Mouse (Mus musculus) heart, embryonic 12.5 days (tissue): ENCODE measurements at regions not wholly inside any gene's neighbourhood (a gene's known extent, or its start where the extent isn't known, plus 50 kb on each side); places are given as distances from the start of the nearest gene placed in this dataset.

Experiments
- ATAC-seq: fragments of 200-750 bp; cut with Nextera tagmentation; 2 replicates; pipeline ENCODE4 v1.8.0; 2017; ENCODE audit warnings: moderate TSS enrichment, moderate library complexity; ENCODE audit not compliant: insufficient number of reproducible peaks, low FRiP score
- H3K27ac ChIP-seq: fragments of 300-500 bp; sonication (generic); 2 replicates; pipeline ENCODE4 v1.5.1; 2016; ENCODE audit warnings: mild to moderate bottlenecking, moderate library complexity; ENCODE audit not compliant: poor library complexity, severe bottlenecking
- H3K27me3 ChIP-seq: fragments of 300-500 bp; sonication (generic); replicated peaks from 2 replicates; pipeline ENCODE4 v1.6.1; 2016; ENCODE audit warnings: mild to moderate bottlenecking, moderate library complexity
- H3K36me3 ChIP-seq: fragments of 300-500 bp; sonication (generic); 2 replicates; pipeline ENCODE4 v1.6.1; 2016; ENCODE audit warnings: mild to moderate bottlenecking, moderate library complexity
- H3K4me1 ChIP-seq: fragments of 300-500 bp; sonication (generic); replicated peaks from 2 replicates; pipeline ENCODE4 v1.6.1; 2016; ENCODE audit warnings: mild to moderate bottlenecking
- H3K4me2 ChIP-seq: fragments of 300-500 bp; sonication (generic); 2 replicates; pipeline ENCODE4 v1.6.1; 2016; ENCODE audit warnings: mild to moderate bottlenecking, moderate library complexity
- H3K4me3 ChIP-seq: fragments of 300-500 bp; sonication (generic); 2 replicates; pipeline ENCODE4 v1.5.1; 2016; ENCODE audit warnings: mild to moderate bottlenecking
- H3K9ac ChIP-seq: fragments of 300-500 bp; sonication (generic); 2 replicates; pipeline ENCODE4 v1.6.1; 2016; ENCODE audit warnings: mild to moderate bottlenecking, moderate library complexity
- H3K9me3 ChIP-seq: fragments of 300-500 bp; sonication (generic); replicated peaks from 2 replicates; pipeline ENCODE4 v1.6.1; 2016; ENCODE audit warnings: mild to moderate bottlenecking, moderate library complexity
- WGBS: fragments of 180-500 bp; shearing (Covaris S2); methylation state at CpG from one replicate; pipeline ENCODE4 v1.1.7; 2016; 5-methylcytosine and 5-hydroxymethylcytosine counted together

DNA sequence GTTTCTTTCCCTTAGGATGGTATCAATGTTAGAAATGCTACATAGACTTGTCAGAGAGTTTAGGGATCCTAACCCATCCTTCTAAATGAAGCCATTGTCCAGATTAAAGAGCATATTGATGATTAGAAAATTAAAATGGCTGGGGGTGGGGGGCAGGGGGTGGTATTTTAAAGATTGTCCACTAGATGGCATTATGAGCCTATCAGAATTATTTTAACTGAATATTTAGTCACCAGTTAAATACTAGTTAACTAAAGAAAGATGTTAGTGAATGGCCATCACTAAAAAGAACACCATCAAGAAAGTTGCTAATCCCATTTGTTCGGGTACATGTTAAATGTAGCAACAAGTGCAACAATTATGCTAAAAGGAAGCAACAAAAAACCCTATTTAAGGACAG is 1909.6 kb upstream of the 5930422O12Rik start:
- no peak overlapping the region for H3K9ac ChIP-seq
- H3K36me3 ChIP-seq: no peaks in the 10 kb centered on the region
- no peak overlapping the region for H3K27ac ChIP-seq
- H3K9me3 ChIP-seq: no peaks in the 10 kb centered on the region
- H3K4me2 ChIP-seq: no peak overlapping the region
- ATAC-seq: no peak
- WGBS: 37% methylated on average over 1 of the region's 1 CpGs
- H3K4me1 ChIP-seq: peaks cover 8% of the 10 kb centered on the region; the same call in 1 of the 2 replicates
- H3K4me3 ChIP-seq: no peak overlapping the region
- H3K27me3 ChIP-seq: no peaks in the 10 kb centered on the region

DNA sequence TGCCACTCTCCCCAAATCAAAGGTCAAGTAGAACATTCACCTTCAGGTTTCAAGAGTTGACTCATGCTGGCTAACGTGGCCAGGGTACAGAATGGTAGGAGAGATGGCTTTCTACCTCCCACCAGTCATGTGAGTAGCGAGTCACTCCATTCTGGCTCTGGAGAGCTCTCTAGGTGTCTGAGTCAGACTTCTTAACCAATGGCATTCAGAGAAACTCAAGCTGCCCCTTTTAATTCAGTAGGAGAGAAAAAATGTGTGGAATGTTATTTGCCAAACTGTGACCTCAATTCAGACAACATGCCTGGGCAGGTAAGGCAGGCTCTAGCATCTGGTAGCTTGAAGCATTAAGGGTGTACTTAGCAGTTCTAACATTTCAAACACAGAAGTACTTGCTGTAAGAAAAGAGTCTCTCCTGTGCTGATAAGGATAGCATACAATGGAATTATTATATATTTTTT is 1907.5 kb upstream of the 5930422O12Rik start:
- Histone ChIP-seq H3K4me3 (no peak overlapping the region), H3K27me3 (no peaks in the 10 kb centered on the region), H3K9me3 (no peaks in the 10 kb centered on the region), H3K27ac (no peak overlapping the region), H3K4me2 (no peak overlapping the region), H3K4me1 (peaks cover 13% of the 10 kb centered on the region; the same call in 1 of the 2 replicates), H3K36me3 (no peaks in the 10 kb centered on the region), H3K9ac (no peak overlapping the region)
- no peak for ATAC-seq
- 37% methylated on average over 2 of the region's 2 CpGs for WGBS

DNA sequence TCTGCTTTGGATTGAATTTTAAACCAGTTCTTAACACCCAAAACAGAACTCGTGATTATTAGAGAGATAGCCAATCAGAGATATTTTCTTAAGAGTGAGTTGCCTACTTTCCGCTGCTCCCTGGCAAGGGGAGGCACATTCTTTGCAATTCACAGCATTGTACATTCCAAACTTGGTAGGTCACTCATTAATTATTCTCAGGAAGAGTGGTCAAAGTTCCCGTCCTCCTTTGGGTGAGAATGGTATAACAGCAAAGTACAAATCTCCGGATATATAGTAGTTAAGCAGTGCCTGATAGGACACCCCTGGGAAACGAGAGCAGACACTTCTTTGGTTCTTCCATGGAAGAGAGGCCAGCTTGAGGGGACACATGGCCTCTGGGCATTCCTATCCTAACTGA is 1903.4 kb upstream of the 5930422O12Rik start:
- WGBS: 45% methylated on average over 5 of the region's 5 CpGs
- peaks cover 13% of the 10 kb centered on the region; the same call in 1 of the 2 replicates for H3K4me1 ChIP-seq
- H3K9ac ChIP-seq: no peak overlapping the region
- no peaks in the 10 kb centered on the region for H3K36me3 ChIP-seq
- peaks cover 2% of the 10 kb centered on the region; the same call in 1 of the 2 replicates for H3K9me3 ChIP-seq
- ATAC-seq: no peak
- H3K4me3 ChIP-seq: no peak overlapping the region
- no peak overlapping the region for H3K27ac ChIP-seq
- H3K27me3 ChIP-seq: no peaks in the 10 kb centered on the region
- H3K4me2 ChIP-seq: no peak overlapping the region

DNA sequence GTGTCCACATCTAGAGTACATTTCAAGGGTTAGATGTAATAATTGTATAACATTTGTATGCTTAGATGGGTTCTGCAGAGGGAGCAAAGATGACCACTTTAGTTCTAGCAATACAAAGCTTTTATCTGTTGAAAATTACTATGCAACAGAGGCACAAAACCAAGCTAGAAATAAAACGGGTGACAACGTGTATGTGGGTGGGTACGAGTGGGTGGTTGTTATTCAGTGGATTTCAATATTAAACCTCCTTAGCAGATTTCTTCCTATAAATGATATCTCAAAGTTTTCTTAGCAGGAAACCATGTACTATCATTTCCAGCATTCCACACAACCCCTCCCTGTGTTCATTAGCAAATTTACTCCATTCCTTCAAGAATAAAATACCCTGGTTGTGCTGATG is 1889.3 kb upstream of the 5930422O12Rik start:
- H3K9ac ChIP-seq: no peak overlapping the region
- H3K4me2 ChIP-seq: no peak overlapping the region
- no peak overlapping the region for H3K27ac ChIP-seq
- H3K27me3 ChIP-seq: no peaks in the 10 kb centered on the region
- 79% methylated on average over 3 of the region's 3 CpGs for WGBS
- H3K36me3 ChIP-seq: no peaks in the 10 kb centered on the region
- peaks cover 4% of the 10 kb centered on the region; the same call in 1 of the 2 replicates for H3K4me1 ChIP-seq
- no peaks in the 10 kb centered on the region for H3K9me3 ChIP-seq
- H3K4me3 ChIP-seq: no peak overlapping the region
- no peak for ATAC-seq

DNA sequence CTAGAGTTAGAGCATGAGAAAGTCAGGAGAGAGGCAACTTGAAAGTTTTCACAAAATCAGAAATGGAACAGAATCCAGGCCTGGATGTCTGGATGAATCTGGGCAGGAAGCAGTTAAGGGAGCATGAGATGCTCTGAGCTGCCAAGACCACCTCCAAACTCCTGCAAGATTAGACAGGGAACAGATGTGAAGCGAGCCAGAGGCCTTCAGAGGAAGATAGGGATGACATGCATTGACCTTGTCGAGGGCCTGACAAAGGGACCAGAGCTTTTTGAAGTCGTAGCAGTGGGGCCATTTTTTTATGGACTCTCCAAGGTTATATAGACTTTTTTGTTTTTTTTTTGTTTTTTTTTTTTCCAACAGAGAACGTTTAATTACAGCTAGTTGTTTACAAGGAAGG is 1886.9 kb upstream of the 5930422O12Rik start:
- no peak overlapping the region for H3K4me3 ChIP-seq
- no peaks in the 10 kb centered on the region for H3K9me3 ChIP-seq
- H3K4me2 ChIP-seq: no peak overlapping the region
- H3K4me1 ChIP-seq: peaks cover 4% of the 10 kb centered on the region; the same call in 1 of the 2 replicates
- 8% methylated on average over 4 of the region's 4 CpGs for WGBS
- no peaks in the 10 kb centered on the region for H3K27me3 ChIP-seq
- H3K36me3 ChIP-seq: no peaks in the 10 kb centered on the region
- no peak overlapping the region for H3K9ac ChIP-seq
- no peak overlapping the region for H3K27ac ChIP-seq
- no peak for ATAC-seq

DNA sequence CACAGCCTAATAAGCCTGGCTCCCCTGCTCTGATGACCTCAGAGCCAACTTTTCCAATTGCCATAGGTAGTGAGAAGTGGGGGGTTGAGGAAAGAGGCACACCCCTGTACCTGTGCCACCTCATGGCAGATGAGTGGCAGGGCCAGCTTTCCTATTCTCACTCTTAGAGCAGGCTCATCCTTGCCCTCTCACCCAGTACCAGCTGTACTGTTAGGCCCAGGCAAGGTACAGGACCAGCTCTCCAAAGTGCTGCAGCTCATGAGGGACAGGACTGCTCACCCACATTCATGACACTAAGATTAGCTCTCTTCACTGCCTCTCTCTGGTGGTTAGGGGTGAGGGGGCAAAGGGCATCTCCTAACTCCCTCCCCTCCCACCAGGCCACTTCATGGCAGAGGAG is 1854.4 kb upstream of the 5930422O12Rik start:
- H3K27me3 ChIP-seq: no peaks in the 10 kb centered on the region
- no peaks in the 10 kb centered on the region for H3K9me3 ChIP-seq
- no peak overlapping the region for H3K27ac ChIP-seq
- no peak overlapping the region for H3K9ac ChIP-seq
- 0 out of 2 replicates have a peak, but pooled peaks have one; percentile 11 for ATAC-seq
- no peak overlapping the region for H3K4me3 ChIP-seq
- no peaks in the 10 kb centered on the region for H3K4me1 ChIP-seq
- no peaks in the 10 kb centered on the region for H3K36me3 ChIP-seq
- no peak overlapping the region for H3K4me2 ChIP-seq

DNA sequence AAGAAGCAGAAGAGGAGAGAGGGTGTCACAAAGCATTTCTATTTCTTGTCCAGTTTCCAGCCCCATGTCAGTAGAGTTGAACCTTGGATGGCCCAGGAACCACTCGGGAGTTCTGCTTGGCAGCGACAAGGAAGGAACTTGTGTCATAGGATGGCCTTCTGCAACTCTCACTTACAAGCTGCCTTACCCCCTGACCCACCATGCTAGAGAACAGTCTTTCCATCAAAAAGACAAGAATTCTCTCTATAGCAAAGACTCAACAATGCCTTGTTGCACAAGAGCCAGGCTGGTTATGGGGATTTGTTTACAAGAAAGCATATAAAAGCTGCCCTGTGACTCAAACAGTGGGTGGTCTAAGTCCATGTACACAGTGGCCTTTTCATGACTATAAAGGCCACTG is 1852.4 kb upstream of the 5930422O12Rik start:
- Histone ChIP-seq H3K36me3 (no peaks in the 10 kb centered on the region), H3K4me3 (no peak overlapping the region), H3K9me3 (no peaks in the 10 kb centered on the region), H3K4me2 (no peak overlapping the region), H3K27me3 (no peaks in the 10 kb centered on the region), H3K4me1 (no peaks in the 10 kb centered on the region), H3K27ac (no peak overlapping the region), H3K9ac (no peak overlapping the region)
- no peak for ATAC-seq
- 75% methylated on average over 2 of the region's 2 CpGs for WGBS

DNA sequence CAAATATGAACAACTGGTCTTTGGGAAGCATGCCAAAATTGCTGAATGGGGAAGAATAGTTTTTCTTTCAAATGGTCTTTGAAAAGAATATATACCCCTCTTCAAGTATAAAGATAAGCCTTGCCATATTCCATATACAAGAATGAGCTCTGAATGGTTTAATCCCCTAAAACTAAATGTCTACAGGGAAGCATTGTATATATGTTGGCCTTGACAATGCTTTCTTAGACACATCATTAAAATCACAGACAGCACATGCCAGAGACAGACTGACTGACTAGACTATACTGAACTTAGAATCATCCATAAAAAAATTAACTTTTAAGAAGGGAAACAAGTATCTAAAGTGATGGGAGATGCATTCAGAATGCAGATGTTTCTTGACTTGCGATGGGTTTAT is 1843.8 kb upstream of the 5930422O12Rik start:
- Histone ChIP-seq H3K4me2 (no peak overlapping the region), H3K9ac (no peak overlapping the region), H3K4me3 (no peak overlapping the region), H3K4me1 (no peaks in the 10 kb centered on the region), H3K27ac (no peak overlapping the region), H3K36me3 (no peaks in the 10 kb centered on the region), H3K27me3 (no peaks in the 10 kb centered on the region), H3K9me3 (no peaks in the 10 kb centered on the region; the same call in 1 of the 2 replicates)
- WGBS: 85% methylated on average over 1 of the region's 1 CpGs
- no peak for ATAC-seq

DNA sequence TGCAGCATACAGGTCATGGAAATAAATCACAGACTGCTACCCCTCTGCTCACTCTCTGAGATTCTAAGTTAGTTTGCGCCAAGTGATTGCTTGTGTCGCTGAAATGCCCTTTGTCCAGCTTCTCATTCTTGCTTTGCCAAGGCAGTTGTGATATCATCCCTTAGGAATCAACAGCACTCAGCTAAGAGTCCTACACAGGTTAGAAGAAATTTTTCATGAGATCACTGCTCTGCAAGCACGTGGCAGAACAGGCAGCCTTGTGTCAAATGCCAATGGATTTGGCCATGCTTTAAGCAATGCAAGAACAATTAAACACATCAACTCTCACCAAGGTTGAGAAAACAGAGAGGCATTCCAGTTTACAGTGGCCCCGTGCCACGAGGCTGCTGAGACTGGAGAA is 1829.0 kb upstream of the 5930422O12Rik start:
- no peak; the same call in 1 of the 2 replicates for ATAC-seq
- Histone ChIP-seq H3K9ac (no peak overlapping the region), H3K4me1 (peaks cover 10% of the 10 kb centered on the region), H3K27ac (no peak overlapping the region), H3K9me3 (no peaks in the 10 kb centered on the region), H3K4me3 (no peak overlapping the region), H3K27me3 (no peaks in the 10 kb centered on the region), H3K36me3 (no peaks in the 10 kb centered on the region), H3K4me2 (no peak overlapping the region)
- 51% methylated on average over 5 of the region's 5 CpGs for WGBS

DNA sequence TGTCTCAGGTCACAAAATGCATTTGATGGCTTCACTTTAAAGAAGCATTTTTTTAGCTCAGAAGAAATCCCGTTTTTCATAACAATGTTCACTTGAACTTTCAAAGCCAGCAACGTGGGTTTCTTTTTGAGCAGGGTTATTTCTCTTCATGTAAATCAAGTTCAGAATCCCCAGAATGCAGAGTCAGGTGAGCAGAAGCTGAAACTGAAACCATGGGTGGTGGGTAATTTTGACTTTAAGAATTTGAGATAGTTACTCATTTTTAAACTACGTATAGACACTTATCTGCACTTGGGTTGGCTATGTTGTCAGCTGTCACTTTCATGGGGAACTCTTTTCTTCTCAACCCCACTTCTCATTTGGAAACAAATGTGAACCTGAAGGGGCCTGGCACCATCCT is 1827.5 kb upstream of the 5930422O12Rik start:
- ATAC-seq: no peak
- no peak overlapping the region for H3K4me2 ChIP-seq

DNA sequence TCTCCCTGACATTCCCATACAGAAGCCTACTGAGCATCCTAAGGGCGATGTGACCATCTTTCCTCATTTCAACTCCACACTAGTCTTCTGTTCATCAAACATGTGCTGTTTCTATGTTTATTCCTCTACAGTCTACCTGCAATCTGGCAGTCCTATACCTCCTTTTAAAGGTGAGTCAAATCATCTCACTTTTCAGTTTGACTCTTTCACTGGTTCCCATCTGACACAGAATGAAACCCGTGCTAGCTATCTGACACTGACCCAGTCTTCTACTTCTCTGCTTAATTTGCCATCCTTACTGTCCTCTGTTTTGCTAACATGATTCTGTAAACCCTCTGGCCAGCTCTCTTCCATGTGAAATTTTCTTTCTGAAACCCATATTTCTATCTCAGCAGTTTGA is 1812.0 kb upstream of the 5930422O12Rik start:
- Histone ChIP-seq H3K4me2 (no peak overlapping the region), H3K9ac (no peak overlapping the region), H3K4me3 (no peak overlapping the region), H3K27ac (no peak overlapping the region), H3K27me3 (no peaks in the 10 kb centered on the region), H3K4me1 (no peaks in the 10 kb centered on the region), H3K9me3 (no peaks in the 10 kb centered on the region; the same call in 1 of the 2 replicates), H3K36me3 (no peaks in the 10 kb centered on the region)
- ATAC-seq: no peak
- WGBS: 74% methylated on average over 2 of the region's 2 CpGs

More for the DNA sequence above, 1827.5 kb upstream of the 5930422O12Rik start:
- H3K9me3 ChIP-seq: no peaks in the 10 kb centered on the region
- peaks cover 10% of the 10 kb centered on the region for H3K4me1 ChIP-seq
- no peaks in the 10 kb centered on the region for H3K36me3 ChIP-seq
- H3K9ac ChIP-seq: no peak overlapping the region
- no peaks in the 10 kb centered on the region for H3K27me3 ChIP-seq
- WGBS: 55% methylated on average over 3 of the region's 3 CpGs
- H3K4me3 ChIP-seq: no peak overlapping the region
- no peak overlapping the region for H3K27ac ChIP-seq

DNA sequence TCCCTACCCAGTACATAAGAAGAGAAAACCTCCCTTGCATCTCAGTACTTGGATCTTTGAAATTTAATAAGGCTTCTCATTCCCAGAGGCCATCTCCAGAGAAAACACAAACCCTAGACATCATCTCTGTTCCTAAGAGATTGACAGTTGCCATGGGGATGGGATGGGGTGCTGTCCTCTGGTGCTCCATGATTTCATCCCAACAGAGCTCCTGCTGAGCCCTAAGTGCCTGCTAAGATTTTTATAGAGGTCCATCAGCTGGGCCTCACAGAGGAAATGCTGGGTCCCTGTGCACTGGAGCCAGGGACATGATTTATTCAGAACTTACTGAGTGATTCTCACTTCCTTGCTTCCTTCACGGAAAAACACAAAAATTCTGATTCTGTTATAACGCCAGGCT is 1800.8 kb upstream of the 5930422O12Rik start:
- Histone ChIP-seq H3K9ac (no peak overlapping the region), H3K9me3 (no peaks in the 10 kb centered on the region), H3K36me3 (no peaks in the 10 kb centered on the region), H3K27ac (no peak overlapping the region), H3K4me1 (no peaks in the 10 kb centered on the region), H3K4me3 (no peak overlapping the region), H3K4me2 (no peak overlapping the region), H3K27me3 (no peaks in the 10 kb centered on the region)
- ATAC-seq: no peak
- WGBS: 81% methylated on average over 2 of the region's 2 CpGs
